Mouse (Mus musculus) C2C12 (cell line): ENCODE measurements around the gene Phb. TPM values are rescaled to one million over a fixed set of nuclear protein-coding genes. Genes with fewer than 3 reads are reported as not detected.

Experiments
- H3K27me3 ChIP-seq: one replicate; pipeline ENCODE4 v1.6.1; 2011; ENCODE audit not compliant: control insufficient read depth, insufficient read depth, insufficient read length
- H3K36me3 ChIP-seq: one replicate; pipeline ENCODE4 v1.6.1; 2011; ENCODE audit not compliant: control insufficient read depth, insufficient read depth
- H3K4me3 ChIP-seq: one replicate; pipeline ENCODE4 v1.5.1; 2011; ENCODE audit warnings: mild to moderate bottlenecking, control low read depth; ENCODE audit not compliant: poor library complexity, insufficient read depth, severe bottlenecking
- H3K79me2 ChIP-seq: one replicate; pipeline ENCODE4 v1.6.1; 2011; ENCODE audit not compliant: control insufficient read depth, insufficient read depth
- H3K79me3 ChIP-seq: one replicate; pipeline ENCODE4 v1.6.1; 2011; ENCODE audit warnings: low read depth, control low read depth
- H3ac ChIP-seq: one replicate; pipeline ENCODE3; 2011; ENCODE audit warnings: low read depth; ENCODE audit not compliant: control insufficient read depth, insufficient read length
- CEBPB ChIP-seq: IDR thresholded peaks from one replicate; pipeline ENCODE4 v1.6.1; 2011; ENCODE audit warnings: low read depth, mild to moderate bottlenecking, control low read depth, moderate library complexity
- CTCF ChIP-seq: IDR thresholded peaks from one replicate; pipeline ENCODE4 v1.5.1; 2011; ENCODE audit not compliant: control insufficient read depth, insufficient read depth, insufficient read length
- FOSL1 ChIP-seq: IDR thresholded peaks from one replicate; pipeline ENCODE4 v1.8.0; 2011; ENCODE audit warnings: mild to moderate bottlenecking, low read length; ENCODE audit not compliant: poor library complexity, insufficient read depth, severe bottlenecking
- MAX ChIP-seq: IDR thresholded peaks from one replicate; pipeline ENCODE4 v1.6.1; 2011; ENCODE audit warnings: mild to moderate bottlenecking, control low read depth
- MYOD1 ChIP-seq: IDR thresholded peaks from one replicate; pipeline ENCODE4 v1.6.1; 2011; ENCODE audit warnings: low read depth; ENCODE audit not compliant: control insufficient read depth, insufficient read length
- MYOG ChIP-seq: IDR thresholded peaks from one replicate; pipeline ENCODE4 v1.6.1; 2011; ENCODE audit not compliant: control insufficient read depth, insufficient read length; ENCODE audit errors: extremely low read depth
- USF1 ChIP-seq: IDR thresholded peaks from one replicate; pipeline ENCODE4 v1.6.1; 2011; ENCODE audit warnings: low read depth, mild to moderate bottlenecking, control low read depth, moderate library complexity
- polyA plus RNA-seq: library from polyadenylated mRNA; unstranded; fragments of >200 nt; fragmentation: generic; extraction: Trizol; gene quantifications from one replicate; pipeline ENCODE4 v1.2.1, GENCODE M21; 2012; ENCODE audit warnings: missing spikeins

Phb gene
- polyA plus RNA-seq, 1 experiment, result 396 TPM

DNA sequence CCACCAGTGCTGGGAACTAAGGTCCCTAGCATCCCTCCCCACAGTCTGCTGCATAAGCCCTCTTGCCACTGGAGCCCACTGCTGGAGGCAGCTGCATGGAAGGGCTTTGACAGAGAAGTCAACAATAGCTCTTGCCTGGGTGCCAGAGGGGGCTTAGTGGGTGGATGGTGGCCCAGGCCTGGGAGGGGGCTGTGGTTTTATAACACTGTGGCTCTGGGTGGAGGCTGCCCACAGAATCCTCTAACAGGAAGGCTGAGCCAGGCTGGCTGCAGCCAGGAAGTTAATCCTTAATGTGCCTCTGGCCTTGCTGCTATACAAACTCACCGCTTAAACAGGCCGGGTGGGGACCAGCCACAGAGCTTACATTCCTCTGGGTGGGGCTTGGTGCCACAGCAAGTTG is 31.7 kb upstream of the Phb start:
- Histone ChIP-seq H3K79me3 (no peaks in the 10 kb centered on the region), H3K36me3 (no peaks in the 10 kb centered on the region), H3K4me3 (no peak overlapping the region), H3K27me3 (peaks cover 15% of the 10 kb centered on the region), H3K79me2 (no peaks in the 10 kb centered on the region), H3ac (no peak overlapping the region)
- TF ChIP-seq MYOG (no peak), FOSL1 (no peak), MYOD1 (no peak), CEBPB (no peak), CTCF (no peak), MAX (no peak), USF1 (no peak)

DNA sequence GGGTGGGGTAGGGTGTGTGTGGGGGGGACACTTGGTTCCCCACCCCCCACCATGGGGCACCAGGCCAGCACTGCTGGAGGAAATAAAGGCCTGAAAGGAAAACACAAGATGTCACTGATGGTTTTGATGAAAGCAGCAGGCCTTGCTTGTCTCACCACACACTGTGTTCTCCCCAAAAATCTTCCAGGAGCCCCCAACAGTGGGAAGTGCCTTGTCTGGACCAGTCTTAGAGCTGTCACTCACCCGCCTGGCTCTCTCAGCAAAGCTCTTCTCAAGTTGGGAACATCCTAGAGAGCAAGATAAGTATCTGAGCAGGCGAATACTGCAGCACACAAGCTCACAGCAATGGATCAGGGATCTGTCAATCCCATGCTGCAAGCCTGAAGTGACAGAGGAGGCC is 26.0 kb upstream of the Phb start:
- TF ChIP-seq FOSL1 (no peak), USF1 (no peak), CTCF (no peak), CEBPB (no peak), MYOG (no peak), MYOD1 (no peak), MAX (no peak)
- Histone ChIP-seq H3K36me3 (no peaks in the 10 kb centered on the region), H3K79me3 (no peaks in the 10 kb centered on the region), H3K4me3 (no peak overlapping the region), H3K27me3 (peaks cover 32% of the 10 kb centered on the region), H3K79me2 (no peaks in the 10 kb centered on the region), H3ac (no peak overlapping the region)

DNA sequence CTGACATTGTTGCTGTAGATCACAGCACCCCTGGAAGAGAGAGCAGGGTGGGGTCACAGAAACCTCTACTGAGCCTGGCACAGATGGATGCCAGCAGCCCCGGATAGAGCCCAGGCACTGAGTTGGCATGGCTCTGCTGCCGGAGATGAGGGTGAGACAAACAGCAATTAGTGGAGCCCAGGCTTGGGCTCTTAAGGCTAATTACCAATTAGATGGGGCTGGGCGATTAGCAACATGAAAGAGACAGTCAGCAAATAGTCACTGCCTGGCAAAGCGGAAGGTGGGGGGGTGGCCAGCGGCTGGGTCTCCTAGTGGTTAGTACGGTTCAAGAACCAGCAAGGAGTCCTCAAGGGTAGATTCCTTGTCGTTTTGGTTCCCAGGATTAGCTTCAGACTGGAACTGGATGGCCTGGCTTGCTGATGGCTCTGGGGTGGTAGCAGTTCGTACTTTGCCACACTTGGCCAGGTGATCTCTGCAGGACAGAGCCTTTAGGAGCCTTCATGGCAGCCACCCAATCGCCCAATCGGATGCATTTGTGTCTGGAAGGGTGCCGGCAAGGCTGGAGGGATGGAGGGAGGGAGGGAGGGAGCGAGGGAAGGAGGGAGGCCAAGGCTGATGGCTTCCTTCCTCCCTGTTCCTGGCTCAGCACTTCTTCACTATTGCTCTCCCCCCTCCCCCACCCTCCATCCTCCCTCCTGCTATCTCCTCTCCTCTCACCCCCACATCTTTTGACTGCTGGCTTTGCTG is 24.1 kb upstream of the Phb start:
- peaks cover 32% of the 10 kb centered on the region for H3K27me3 ChIP-seq
- no peaks in the 10 kb centered on the region for H3K36me3 ChIP-seq

DNA sequence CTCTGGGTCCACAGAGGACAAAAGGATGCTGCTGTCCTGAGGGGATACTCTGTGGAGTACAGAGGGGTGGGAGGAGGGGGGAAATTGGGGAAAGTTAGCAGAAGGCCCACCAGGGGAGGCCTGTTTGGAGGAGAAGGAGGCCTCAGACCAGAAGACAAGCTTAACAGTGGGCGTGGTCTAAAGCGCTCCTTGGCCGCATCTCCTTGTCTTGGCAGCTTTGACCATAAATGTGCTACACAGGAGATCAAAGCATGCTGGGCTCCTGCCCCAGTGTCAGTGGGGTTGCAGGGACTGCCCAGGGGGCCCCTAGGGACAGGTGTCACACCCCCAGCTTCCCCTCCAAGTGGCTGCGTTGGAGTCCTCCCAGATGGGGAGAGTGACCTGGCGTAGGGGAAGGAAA is 22.9 kb upstream of the Phb start:
- Histone ChIP-seq H3K27me3 (peaks cover 29% of the 10 kb centered on the region), H3ac (no peak overlapping the region), H3K4me3 (no peak overlapping the region), H3K36me3 (no peaks in the 10 kb centered on the region), H3K79me3 (no peaks in the 10 kb centered on the region), H3K79me2 (no peaks in the 10 kb centered on the region)
- TF ChIP-seq FOSL1, result no peak
- no peak for TF ChIP-seq MYOD1
- no peak for TF ChIP-seq USF1
- no peak for TF ChIP-seq MAX
- no peak for TF ChIP-seq MYOG
- TF ChIP-seq CTCF, result no peak
- no peak for TF ChIP-seq CEBPB

More for the DNA sequence above, 24.1 kb upstream of the Phb start:
- H3ac ChIP-seq, result no peak overlapping the region
- no peak overlapping the region for H3K4me3 ChIP-seq
- no peaks in the 10 kb centered on the region for H3K79me3 ChIP-seq
- TF ChIP-seq CEBPB, result no peak
- TF ChIP-seq FOSL1, result no peak
- TF ChIP-seq MAX, result no peak
- TF ChIP-seq MYOG, result no peak
- TF ChIP-seq USF1, result no peak
- no peak for TF ChIP-seq CTCF
- TF ChIP-seq MYOD1, result no peak
- H3K79me2 ChIP-seq, result no peaks in the 10 kb centered on the region

DNA sequence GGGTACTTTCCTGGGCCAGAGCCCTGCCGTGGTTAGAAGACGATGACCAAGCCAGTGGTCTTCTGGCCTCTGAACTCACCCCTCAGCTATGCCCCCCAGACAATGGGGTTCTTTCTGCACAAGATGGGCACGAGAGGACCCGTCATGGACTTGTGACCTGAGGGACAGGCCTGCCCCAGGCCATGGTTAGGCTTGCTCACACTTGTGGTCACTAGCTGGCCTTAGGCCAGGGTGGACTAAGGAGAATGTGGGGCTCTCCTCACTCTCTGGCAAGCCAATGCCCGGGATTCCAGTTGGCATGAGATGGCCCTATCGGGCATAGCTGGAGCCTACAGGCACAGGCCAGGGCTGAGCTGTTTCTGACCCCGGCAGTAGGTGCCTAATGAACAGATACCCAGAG is 22.4 kb upstream of the Phb start:
- H3K4me3 ChIP-seq, result no peak overlapping the region
- TF ChIP-seq USF1 (no peak), FOSL1 (peak; percentile 10), CEBPB (no peak), MAX (no peak), MYOG (no peak), MYOD1 (no peak), CTCF (no peak)
- H3K36me3 ChIP-seq, result no peaks in the 10 kb centered on the region
- no peak overlapping the region for H3ac ChIP-seq
- no peaks in the 10 kb centered on the region for H3K79me3 ChIP-seq
- H3K27me3 ChIP-seq, result peaks cover 24% of the 10 kb centered on the region
- no peaks in the 10 kb centered on the region for H3K79me2 ChIP-seq
